Mouse (Mus musculus) erythroblast, embryonic 14.5 days (primary cell): ENCODE results near the gene Zfyve9.

Source experiments
- GATA1 ChIP-seq: IDR thresholded peaks from 2 replicates; pipeline ENCODE4 v1.6.1; 2012; ENCODE audit warnings: low read length, inconsistent platforms, mixed read lengths
- TAL1 ChIP-seq: IDR thresholded peaks from 3 replicates; pipeline ENCODE4 v1.6.1; 2012; ENCODE audit warnings: low read length, inconsistent platforms, mixed read lengths

DNA sequence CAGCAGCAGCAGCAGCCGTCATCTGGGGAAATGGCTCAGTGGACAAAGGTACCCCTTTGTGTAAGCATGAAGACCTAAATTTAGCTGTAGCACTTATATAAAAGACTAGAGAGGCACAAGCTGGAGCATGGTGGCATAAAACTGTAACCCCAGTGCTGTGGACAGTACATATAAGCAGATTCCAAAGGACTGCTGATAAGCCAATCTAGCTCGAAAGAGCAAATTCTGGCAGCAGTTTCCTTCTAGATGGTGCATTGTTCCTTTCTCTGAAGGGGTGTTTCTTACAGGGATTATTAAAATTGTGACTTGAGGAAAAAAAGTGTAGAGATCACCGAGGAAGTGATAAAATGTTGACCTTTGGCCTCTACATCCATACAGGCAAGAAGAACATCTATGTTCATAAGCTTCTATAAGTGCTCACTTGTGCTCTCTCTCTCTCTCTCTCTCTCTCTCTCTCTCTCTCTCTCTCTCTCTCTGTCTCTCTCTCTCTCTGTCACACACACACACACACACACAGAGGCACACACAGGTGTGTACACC is 59.3 kb downstream of the Zfyve9 start:
- TF ChIP-seq TAL1 (no peak), GATA1 (no peak)
